Mouse (Mus musculus) thymus, postnatal 4 days (tissue): ENCODE data around the gene Pcx.

Source experiments
- DNase-seq: peaks from one replicate; pipeline ENCODE4 v3.0.0; 2021

Gene Pcx

GRCm38 (mm10) chr19:4509986-4510963, at the start of gene Pcx:
Gene Pcx, plus strand, starts transcription at chr19:4510472.
- DNase-seq, result peak; percentile 97

- no peak for DNase-seq
Measured at GRCm38 (mm10) chr19:4461981-4462380, 48.3 kb upstream of the Pcx start.

GRCm38 (mm10) chr19:4464666-4465065, 45.6 kb upstream of the Pcx start:
- DNase-seq, result no peak

GRCm38 (mm10) chr19:4468363-4468762, 41.9 kb upstream of the Pcx start:
- peak; percentile 71 for DNase-seq

- DNase-seq, result no peak
Measured at GRCm38 (mm10) chr19:4473549-4473948, 36.7 kb upstream of the Pcx start.

DNA sequence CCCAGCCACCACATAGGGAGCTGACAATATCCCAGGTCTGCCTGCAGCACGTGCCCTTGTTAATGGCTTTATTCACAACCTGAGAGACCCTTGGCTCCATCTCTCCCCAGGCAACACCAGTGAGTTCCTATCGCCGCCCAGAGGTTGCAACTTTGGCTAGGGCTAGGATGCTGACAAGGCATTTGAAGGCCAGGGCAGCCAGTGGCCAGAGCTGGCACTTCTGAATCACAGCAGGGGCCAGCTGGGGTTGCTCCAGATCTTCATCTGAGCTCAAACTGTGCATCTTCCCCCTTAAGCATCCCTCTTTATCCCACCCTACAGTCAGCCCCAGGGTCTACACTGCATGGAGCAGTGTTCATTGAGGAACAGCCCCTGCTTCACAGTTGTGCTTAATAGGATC, 35.5 kb upstream of the Pcx start:
- DNase-seq, result no peak

- DNase-seq, result peak; percentile 54
Measured at GRCm38 (mm10) chr19:4475224-4475925, 34.9 kb upstream of the Pcx start.

DNA sequence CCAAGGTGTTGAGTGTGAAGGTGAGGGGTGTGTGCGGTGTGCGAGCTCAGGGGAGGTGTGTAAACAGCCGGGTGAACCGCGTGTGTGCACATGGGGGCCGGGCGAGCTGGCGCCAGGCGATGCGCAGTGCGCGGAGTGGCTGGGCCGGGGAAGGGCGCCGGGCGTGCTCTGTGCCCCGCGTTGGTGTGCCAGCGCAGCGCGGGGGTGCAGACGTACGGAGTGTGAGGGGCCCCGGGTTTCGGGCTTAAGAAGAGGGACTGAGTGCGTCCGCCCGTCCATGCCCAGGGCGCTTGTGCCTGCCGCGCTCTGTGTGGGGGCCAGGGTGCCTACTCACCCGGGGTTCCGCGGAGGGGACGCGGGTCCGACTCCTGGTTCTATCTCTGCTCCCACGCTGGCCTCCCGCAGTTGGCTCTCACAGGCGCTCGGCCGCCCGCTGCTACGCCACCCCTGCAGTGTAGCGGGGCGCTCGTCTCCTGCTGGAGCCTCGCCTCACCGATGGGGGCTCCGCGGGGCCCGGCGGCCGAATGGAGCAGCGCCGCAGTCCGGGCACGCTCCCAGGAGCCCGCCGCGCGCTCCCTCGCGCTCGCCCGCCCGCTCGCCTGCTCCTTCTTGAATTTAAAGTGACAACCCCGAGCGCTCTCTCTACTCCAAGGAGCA, 33.5 kb upstream of the Pcx start:
- DNase-seq, result peak; percentile 36

DNA sequence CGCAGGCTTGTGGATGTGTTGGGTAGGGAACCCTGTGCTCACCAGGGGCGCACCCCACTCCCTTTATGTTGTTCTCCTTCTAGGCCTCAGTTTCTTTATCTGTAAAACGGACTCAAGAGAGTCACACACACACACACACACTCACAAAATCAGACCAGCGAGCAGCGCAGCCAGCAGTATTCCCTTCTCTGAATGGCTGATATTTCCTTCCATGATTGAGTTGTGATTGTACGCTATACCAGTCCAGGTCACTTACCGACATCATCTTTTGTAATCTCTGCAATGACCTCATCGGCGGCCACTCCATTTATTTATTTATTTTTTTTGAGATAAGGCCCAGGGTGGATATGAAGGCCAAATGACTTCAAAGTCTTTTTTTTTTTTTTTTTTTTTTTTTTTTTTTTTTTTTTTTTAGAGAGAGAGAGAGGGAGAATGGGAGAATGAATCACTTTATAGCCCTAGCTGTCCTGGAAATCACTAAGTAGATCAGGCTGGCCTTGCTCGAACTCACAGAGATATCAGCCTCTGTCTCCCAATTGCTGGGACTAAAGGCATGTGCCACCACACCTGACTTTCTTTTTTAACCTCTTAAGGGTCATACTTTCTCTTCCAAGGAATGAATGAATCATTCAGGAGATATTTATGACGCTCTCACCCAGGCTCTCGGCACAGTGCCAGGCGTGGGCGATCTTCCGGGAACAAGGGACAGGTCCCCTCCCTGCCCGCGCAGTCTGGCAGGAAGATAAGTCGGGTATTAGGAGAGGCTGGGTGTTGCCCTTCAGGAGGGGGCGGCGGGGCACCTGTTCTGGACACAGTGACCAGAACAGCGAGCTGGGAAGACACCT, 32.7 kb upstream of the Pcx start, which contains the start of gene Syt12:
Gene Syt12 (minus strand): TSS at position 103 of the 845 bp plus-strand sequence.
- no peak for DNase-seq

DNA sequence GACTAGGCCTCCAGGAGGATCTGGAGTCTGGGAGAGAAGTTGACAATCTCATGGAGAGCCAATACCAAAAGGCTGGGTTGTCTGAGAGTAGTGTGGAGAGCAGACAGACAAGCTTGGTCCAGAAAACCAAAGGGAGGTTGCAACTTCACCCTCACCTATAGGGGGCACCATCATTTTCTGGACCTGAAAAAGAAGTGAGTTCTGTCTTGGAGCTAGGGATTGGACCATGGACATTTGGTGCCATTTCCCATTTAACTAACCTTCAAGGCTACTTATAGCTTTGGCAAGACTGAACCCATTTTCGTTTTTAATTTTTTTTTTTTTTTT, 32.1 kb upstream of the Pcx start:
- no peak for DNase-seq

GRCm38 (mm10) chr19:4480041-4480440, 30.2 kb upstream of the Pcx start:
- DNase-seq, result no peak

GRCm38 (mm10) chr19:4481326-4481725, 28.9 kb upstream of the Pcx start:
- DNase-seq, result no peak

- DNase-seq, result no peak
Measured at GRCm38 (mm10) chr19:4482111-4482859, 28.0 kb upstream of the Pcx start.

GRCm38 (mm10) chr19:4485006-4485405, 25.3 kb upstream of the Pcx start:
- no peak for DNase-seq

- DNase-seq, result no peak
Measured at GRCm38 (mm10) chr19:4487877-4488276, 22.4 kb upstream of the Pcx start.

DNA sequence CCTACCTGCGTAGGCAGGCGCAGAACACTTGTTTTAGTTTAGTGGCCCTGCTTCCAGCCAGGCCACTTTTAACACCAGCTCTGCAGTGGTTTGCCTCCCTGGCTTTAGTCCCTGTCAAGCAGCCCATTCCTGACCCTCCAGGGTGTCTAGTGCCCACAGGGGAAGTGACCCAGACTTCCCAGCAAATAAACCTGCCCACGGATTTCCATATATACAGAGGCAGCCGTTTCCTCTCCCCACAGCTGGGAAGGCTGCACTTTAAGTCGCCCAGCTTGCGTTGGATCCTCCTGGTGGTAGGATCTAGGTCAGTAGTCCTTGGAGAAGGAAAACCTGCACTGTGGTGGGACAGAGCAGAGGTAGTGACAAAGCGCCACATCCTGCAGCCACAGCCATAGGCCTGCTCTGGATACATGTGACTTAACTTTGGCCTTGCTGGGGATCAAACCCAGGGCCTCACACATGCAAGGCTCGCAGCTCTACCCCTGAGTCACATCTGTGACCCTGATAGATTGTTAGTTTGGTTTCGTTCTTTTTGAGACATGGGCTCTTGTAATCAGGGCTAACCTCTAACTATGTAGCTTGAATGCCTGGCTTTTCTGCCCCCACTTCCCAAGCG, 19.1 kb upstream of the Pcx start:
- DNase-seq, result no peak

GRCm38 (mm10) chr19:4492526-4493296, 17.6 kb upstream of the Pcx start:
- no peak for DNase-seq

GRCm38 (mm10) chr19:4494707-4495106, 15.6 kb upstream of the Pcx start:
- DNase-seq, result no peak

DNA sequence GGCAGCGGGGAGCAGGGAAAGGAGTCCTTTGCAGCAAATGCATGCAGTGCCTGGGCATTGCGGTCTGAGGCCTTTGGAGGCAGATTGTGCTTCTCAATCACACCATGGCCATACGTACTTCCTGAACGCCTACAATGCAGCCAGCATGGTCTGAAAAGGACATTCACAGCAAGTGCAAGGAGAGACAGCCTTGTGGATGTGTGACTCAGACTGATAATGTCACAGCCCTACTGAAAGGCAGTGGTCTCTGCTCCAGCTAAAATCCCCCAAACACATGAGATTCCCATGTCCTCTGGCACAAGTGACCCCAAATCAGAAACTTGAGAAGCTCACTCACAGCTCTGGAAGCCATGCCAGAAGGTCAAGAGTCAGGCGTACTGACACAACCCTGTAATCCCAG, 14.5 kb upstream of the Pcx start:
- no peak for DNase-seq

DNA sequence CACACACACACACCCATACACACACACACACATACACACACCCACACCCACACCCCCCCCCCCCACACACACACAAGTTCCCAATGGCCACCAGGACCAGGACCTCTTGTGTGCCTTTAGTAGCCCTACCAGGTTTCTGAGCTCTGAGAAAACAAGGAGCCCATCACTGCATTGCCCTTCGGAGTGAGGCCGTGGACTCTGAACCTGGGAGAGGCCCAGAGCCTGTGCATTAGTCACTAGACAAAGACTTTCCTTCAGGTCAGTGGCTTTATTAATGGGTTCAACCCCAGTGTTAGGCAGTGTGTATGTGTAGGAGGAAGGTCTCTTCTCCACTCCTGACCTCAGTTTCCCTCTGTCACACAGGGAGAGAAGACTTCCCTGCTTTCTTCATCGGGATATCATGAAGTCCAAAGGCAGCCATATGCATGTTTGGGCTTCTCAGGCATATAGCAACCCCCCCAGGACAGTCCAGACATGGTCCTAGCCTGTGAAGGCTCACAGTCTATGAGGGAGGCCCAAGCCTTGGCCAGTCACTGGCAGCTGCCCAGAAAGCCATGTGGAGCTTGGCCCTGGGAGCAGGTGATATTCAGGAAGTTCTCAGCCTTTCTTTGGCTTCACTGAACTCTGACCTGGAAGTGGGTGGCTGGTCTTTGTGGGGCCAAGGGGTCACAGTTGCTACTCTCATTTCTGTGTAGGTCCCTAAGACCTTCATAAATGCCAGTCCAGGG, 13.6 kb upstream of the Pcx start:
- no peak for DNase-seq
